Mouse (Mus musculus) midbrain, embryonic 16.5 days (tissue): ENCODE results near the gene Foxo4. TPM values are rescaled to one million over a fixed set of nuclear protein-coding genes. Genes with fewer than 3 reads are reported as not detected.
A peak's percentile ranks its signal among the peaks of the same experiment; 100 is the strongest.

Experiments
- ATAC-seq: fragments of 200-750 bp; cut with Nextera tagmentation; 2 replicates; pipeline ENCODE4 v1.8.0; 2017; ENCODE audit warnings: moderate TSS enrichment
- H3K27ac ChIP-seq: fragments of 300-500 bp; sonication (generic); 2 replicates; pipeline ENCODE4 v1.5.1; 2014; ENCODE audit warnings: mild to moderate bottlenecking, low read length, mixed read lengths
- H3K27me3 ChIP-seq: fragments of 300-500 bp; sonication (generic); 2 replicates; pipeline ENCODE4 v1.6.1; 2014; ENCODE audit warnings: low read depth, low read length, mixed read lengths; ENCODE audit not compliant: control insufficient read depth, insufficient read depth
- H3K36me3 ChIP-seq: fragments of 300-500 bp; sonication (generic); 2 replicates; pipeline ENCODE4 v1.6.1; 2014; ENCODE audit warnings: mild to moderate bottlenecking, low read length, moderate library complexity, mixed read lengths; ENCODE audit not compliant: control insufficient read depth, insufficient read depth
- H3K4me1 ChIP-seq: fragments of 300-500 bp; sonication (generic); 2 replicates; pipeline ENCODE4 v1.6.1; 2014; ENCODE audit warnings: mild to moderate bottlenecking, low read length, mixed read lengths; ENCODE audit not compliant: control insufficient read depth, insufficient read depth
- H3K4me2 ChIP-seq: fragments of 300-500 bp; sonication (generic); 2 replicates; pipeline ENCODE4 v1.6.1; 2014; ENCODE audit warnings: mild to moderate bottlenecking, low read length, mixed read lengths
- H3K4me3 ChIP-seq: fragments of 300-500 bp; sonication (generic); 2 replicates; pipeline ENCODE4 v1.5.1; 2014; ENCODE audit warnings: low read depth, mild to moderate bottlenecking, low read length, moderate library complexity, mixed read lengths
- H3K9ac ChIP-seq: fragments of 300-500 bp; sonication (generic); 2 replicates; pipeline ENCODE4 v1.6.1; 2014; ENCODE audit warnings: low read depth, low read length, mixed read lengths
- H3K9me3 ChIP-seq: fragments of 300-500 bp; sonication (generic); replicated peaks from 2 replicates; pipeline ENCODE4 v1.6.1; 2014; ENCODE audit warnings: mild to moderate bottlenecking, low read length, mixed read lengths; ENCODE audit not compliant: control insufficient read depth, poor library complexity, severe bottlenecking
- WGBS: fragments of 180-500 bp; shearing (Covaris S2); extraction: QIAGEN DNeasy Blood & Tissue Kit; methylation state at CpG from one replicate; pipeline ENCODE4 v1.1.7; 2014; 5-methylcytosine and 5-hydroxymethylcytosine counted together
- polyA plus RNA-seq: library from polyadenylated mRNA; unstranded; fragments of >200 nt; fragmentation: Nextera tagmentation; extraction: Ambion mirVana; gene quantifications from 2 replicates; pipeline ENCODE4 v1.2.1, GENCODE M21; 2015

Gene Foxo4
- polyA plus RNA-seq, result 0.57 and 0.65 TPM in 2 replicates

DNA sequence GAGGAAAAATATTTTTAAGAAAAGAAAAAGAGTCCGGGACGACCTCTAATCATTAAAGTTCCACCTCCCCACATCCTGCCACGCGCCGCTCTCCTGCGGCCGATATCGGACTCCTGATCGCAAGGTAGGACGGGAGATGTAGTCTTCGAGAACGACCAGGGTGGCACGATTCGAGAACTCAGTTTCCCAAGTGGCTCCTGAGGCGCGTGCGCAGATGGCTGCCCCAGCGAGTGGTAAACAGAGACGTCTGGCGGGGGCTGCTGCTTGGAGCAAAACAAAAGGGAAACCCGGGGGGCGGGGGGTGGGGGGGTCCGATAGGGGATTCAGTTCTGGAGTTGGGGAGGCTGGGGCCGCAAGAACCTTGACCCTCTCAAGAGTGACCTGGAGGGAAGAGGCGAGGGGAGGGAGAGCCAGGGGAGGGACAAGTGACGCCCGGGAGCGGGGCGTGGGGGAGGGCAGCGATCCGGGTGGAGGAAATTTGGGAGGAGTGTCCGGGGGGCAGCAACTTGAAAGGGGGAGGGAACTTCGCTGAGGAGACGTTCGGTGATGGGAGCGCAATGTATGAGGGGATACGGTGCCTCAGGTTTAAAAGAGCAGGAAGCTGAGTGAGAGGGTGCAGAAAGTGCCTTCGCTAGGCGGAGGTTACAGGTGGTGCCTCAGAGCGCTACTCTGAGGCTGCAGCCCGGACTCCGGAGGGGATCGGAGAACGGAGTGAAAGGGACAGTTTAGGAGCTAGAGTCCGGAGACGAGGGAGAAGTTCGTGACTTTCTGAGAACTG is at the start of gene Foxo4:
Gene Foxo4 (plus strand): TSS at position 577 of the 778 bp plus-strand sequence.
- Histone ChIP-seq H3K9me3 (no peaks in the 10 kb centered on the region), H3K27ac (no peak within 1 kb of the TSS)
- WGBS, result 23% methylated on average over 44 of the region's 47 CpGs

DNA sequence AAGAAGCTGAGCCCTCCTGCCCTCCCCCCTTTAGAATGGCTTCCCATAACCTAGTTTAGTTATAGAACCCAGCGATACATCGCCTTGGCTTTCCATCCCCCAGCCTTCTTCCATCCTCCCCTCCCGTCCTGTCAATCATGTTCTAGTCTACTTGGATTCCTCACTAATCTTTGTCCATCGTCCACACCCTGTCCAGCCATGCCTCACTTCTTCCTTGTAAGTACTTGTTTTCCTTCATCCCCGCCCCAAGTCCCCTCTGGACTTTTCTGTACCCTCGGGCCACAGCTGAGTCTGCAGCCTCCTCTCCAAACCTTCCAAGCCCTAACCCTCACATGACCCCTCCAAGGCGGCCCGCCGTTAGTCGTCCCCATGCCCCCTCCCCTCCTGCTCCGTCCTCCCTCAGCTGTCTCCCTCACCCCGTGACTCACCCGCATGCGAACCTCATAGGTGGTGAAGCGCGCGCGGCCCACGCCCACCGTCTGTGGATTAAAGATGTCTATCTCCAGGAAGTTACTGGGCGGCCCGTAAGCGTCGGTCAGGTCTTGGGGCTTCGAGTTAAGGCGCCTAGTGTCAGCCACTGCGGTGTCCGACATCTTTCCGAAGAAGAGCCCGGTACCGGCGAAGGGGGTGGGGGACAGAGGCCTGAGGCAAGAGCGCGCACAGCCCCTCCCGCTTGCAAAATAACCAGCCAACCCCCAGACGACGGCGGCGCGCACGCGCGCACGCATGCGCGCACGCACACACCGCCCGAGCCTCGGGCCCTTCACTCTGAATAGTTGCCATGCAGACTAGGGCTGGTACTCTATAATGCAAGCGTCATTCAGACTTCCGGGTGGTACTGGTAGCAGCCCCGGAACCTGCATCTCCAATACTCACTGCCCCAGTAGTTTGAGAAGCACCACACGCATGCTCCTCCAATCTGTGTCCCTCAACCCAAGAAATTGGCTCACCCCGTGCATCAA is 32.2 kb upstream of the Foxo4 start, which contains the start of gene Snx12:
Gene Snx12 (minus strand): TSS at position 730 of the 962 bp plus-strand sequence.
- Histone ChIP-seq H3K4me2 (peak within 1 kb of the TSS; percentile 65), H3K9me3 (no peaks in the 10 kb centered on the region), H3K4me1 (peaks cover 5% of the 10 kb centered on the region), H3K36me3 (no peaks in the 10 kb centered on the region), H3K27ac (peak within 1 kb of the TSS; percentile 83), H3K4me3 (peak within 1 kb of the TSS; percentile 57), H3K9ac (peak within 1 kb of the TSS; percentile 65), H3K27me3 (no peaks in the 10 kb centered on the region)
- 16% methylated on average over 51 of the region's 55 CpGs for WGBS
- peak; percentile 98 for ATAC-seq

More for the DNA sequence above, at the start of gene Foxo4:
- Histone ChIP-seq H3K4me2 (peak within 1 kb of the TSS; percentile 81), H3K9ac (peak within 1 kb of the TSS; percentile 63), H3K4me3 (peak within 1 kb of the TSS; percentile 51), H3K4me1 (no peaks in the 10 kb centered on the region), H3K36me3 (no peaks in the 10 kb centered on the region), H3K27me3 (no peaks in the 10 kb centered on the region)
- peak; percentile 95 for ATAC-seq

DNA sequence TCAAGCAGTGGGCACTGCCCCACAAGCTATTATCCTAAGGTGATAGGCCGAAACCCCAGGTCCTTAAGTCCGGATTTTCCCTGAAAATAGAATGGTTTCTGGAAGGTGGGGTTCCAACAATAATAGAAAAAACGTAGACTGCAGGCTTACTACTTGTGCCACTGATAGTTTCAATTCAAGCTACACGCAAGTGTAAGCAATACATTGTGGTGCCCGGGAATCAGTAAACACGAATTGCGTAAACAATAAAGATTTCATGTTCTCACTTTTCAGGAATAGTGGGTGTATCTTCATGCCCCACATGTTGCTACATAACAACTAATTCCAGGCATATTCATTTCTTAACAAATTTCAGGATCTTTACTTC is 31.5 kb upstream of the Foxo4 start:
- Histone ChIP-seq H3K4me3 (peak overlapping the region; percentile 37), H3K36me3 (no peaks in the 10 kb centered on the region), H3K4me2 (peak overlapping the region; percentile 50), H3K9ac (0 out of 2 replicates have a peak overlapping the region, but pooled peaks have one; percentile 38), H3K27me3 (no peaks in the 10 kb centered on the region), H3K9me3 (no peaks in the 10 kb centered on the region), H3K27ac (peak overlapping the region; percentile 74), H3K4me1 (peaks cover 5% of the 10 kb centered on the region)
- ATAC-seq, result no peak; the same call in 1 of the 2 replicates
- WGBS, result 39% methylated on average over 7 of the region's 7 CpGs

DNA sequence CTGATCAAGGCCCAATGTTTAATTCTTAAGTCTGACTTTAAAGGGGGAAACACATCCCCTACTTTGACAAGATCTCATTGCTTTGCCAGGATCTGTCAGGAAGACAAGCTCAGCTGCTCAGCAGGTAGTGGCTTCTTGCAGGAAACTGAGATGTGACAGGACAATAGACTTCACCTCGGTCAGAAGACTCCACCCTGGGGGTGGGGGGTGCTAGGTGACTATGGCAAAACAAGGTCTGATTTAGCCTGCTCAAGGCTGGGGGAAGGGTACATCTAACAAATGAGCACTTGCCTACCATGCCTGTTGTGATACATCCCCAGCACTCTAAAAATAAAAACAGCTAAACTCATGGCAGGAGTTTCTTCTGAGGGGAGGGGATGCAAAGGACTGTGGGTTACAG is 9.3 kb upstream of the Foxo4 start:
- Histone ChIP-seq H3K4me1 (no peaks in the 10 kb centered on the region), H3K36me3 (no peaks in the 10 kb centered on the region), H3K27ac (no peak overlapping the region), H3K9ac (no peak overlapping the region), H3K4me2 (no peak overlapping the region), H3K9me3 (no peaks in the 10 kb centered on the region), H3K4me3 (no peak overlapping the region), H3K27me3 (no peaks in the 10 kb centered on the region; the same call in 1 of the 2 replicates)
- ATAC-seq, result no peak
- 12% methylated on average over 1 of the region's 1 CpGs for WGBS

DNA sequence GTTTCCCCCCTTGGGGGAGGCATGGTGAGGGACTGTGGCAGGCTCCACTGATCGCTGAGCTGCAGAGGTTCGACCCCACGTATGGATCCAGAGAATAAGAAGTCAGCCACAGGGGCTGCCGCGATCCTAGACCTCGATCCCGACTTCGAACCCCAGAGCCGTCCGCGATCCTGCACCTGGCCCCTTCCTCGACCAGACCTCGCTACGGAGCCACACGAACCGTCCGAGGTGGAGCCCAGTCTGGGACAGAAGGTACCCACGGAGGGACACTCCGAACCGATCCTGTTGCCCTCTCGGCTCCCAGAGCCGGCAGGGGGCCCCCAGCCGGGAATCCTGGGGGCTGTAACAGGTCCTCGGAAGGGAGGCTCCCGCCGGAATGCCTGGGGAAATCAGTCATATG is 412 bp downstream of the Foxo4 start:
- Histone ChIP-seq H3K4me3 (peak overlapping the region; percentile 51), H3K9me3 (no peaks in the 10 kb centered on the region), H3K36me3 (no peaks in the 10 kb centered on the region), H3K9ac (peak overlapping the region; percentile 63), H3K4me1 (no peaks in the 10 kb centered on the region), H3K27me3 (no peaks in the 10 kb centered on the region), H3K4me2 (peak overlapping the region; percentile 81), H3K27ac (no peak overlapping the region)
- 20% methylated on average over 16 of the region's 26 CpGs for WGBS
- ATAC-seq, result peak; percentile 54

DNA sequence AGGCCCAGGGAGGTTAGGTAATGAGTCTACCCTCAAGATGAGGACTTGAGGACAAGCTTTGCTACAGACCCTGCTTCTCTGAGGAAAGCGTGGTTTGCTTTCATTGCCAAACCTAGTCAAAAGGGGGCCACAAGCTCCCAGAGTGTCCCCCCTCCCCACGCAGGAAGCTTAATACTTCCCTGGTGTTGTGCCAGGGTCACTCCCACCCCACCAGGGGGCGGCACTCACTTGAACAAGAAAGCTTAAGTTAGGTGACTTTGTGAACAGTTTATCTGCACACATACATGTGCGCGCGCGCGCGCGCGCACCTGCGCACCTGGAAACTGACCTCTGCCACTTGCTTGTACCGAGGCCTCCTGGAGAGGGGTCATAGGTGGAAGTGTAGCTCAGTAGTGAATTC is 2.3 kb downstream of the Foxo4 start:
- Histone ChIP-seq H3K4me3 (no peak overlapping the region), H3K27ac (no peak overlapping the region), H3K9ac (no peak overlapping the region), H3K36me3 (no peaks in the 10 kb centered on the region), H3K4me2 (no peak overlapping the region), H3K4me1 (no peaks in the 10 kb centered on the region; the same call in 1 of the 2 replicates), H3K27me3 (no peaks in the 10 kb centered on the region), H3K9me3 (no peaks in the 10 kb centered on the region)
- WGBS, result 85% methylated on average over 13 of the region's 13 CpGs
- ATAC-seq, result no peak

DNA sequence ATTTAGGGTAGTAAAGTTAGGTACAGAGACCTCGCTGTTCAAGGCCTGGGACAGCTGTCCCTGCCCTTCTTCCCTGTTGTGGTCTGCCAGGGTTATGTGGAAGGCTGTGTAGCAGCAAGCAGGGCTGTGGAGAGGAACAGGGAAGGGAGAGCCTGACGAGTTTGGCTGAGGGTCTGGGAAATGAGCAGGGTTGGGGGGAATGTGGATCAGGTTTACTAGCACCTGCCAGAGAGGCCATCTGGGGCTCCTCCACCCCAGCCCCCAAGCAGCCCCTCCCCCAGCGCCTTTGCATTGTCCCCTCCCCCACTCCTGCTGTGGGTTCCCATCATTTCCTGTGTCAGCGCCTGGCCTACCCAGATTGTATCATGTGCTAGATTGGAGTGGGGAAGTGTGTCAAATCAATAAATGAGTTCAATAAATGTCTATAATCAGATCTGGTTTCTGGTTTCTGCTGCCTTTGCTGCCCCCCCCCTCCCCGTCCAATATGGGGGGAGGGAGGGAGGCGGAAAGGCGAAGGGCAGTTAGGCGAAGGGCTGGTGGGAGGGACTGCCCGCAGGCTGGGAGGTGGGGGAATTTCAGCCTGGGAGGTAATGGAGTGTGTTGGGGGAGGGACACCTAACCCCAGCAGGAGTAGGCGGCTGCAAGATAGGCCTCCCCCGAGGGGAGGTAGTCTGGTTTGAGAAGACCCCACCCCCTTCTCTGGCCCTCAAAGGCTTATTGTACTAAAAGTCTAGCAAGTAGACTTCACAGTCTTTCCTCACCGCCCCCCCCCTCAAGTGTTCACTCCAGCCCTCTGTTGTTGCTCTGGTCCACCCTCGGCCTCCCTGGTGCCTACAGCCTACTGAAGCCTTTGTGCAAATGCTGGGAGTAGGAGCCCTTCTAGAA is 6.4 kb downstream of the Foxo4 start:
- Histone ChIP-seq H3K4me1 (no peaks in the 10 kb centered on the region; the same call in 1 of the 2 replicates), H3K36me3 (no peaks in the 10 kb centered on the region), H3K27ac (no peak overlapping the region), H3K9ac (no peak overlapping the region), H3K4me3 (no peak overlapping the region), H3K27me3 (no peaks in the 10 kb centered on the region), H3K9me3 (no peaks in the 10 kb centered on the region), H3K4me2 (no peak overlapping the region)
- peak; percentile 58; the same call in 1 of the 2 replicates for ATAC-seq
- WGBS, result 23% methylated on average over 8 of the region's 13 CpGs

DNA sequence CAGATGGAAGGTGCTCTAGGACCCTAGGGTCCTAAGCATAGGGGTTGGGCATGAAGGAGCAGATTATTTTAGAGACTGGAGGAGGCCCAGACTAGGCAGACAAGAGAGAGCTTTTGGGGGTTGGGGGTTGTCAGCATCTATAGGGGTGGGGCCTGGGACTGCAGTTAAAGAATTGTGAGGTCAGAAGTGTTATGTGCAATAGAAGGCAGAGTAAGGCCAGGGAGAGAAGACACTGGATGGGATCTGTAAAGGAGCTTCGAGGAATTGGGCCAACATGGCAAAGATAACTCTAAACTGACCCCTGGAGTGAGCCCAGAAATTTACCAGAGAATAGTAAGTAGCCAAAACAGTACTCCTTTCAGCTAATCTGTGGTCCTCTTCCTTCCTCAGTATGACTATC is 9.6 kb downstream of the Foxo4 start, which contains the start of gene Gm614:
Gene Gm614 (minus strand): TSS at position 101 of the 400 bp plus-strand sequence.
- H3K9me3 ChIP-seq, result no peaks in the 10 kb centered on the region
- no peak for ATAC-seq
- no peaks in the 10 kb centered on the region for H3K36me3 ChIP-seq
- H3K27me3 ChIP-seq, result no peaks in the 10 kb centered on the region
- H3K27ac ChIP-seq, result no peak within 1 kb of the TSS
- WGBS, result 64% methylated on average over 1 of the region's 1 CpGs
- H3K4me3 ChIP-seq, result no peak within 1 kb of the TSS
- no peak within 1 kb of the TSS for H3K9ac ChIP-seq
- H3K4me1 ChIP-seq, result no peaks in the 10 kb centered on the region; the same call in 1 of the 2 replicates
- H3K4me2 ChIP-seq, result no peak within 1 kb of the TSS
